Mouse (Mus musculus) MN1 (cell line): ENCODE data around the gene Slc16a14.
"Not testable (repeated sequence)": the region's sequence is repeated elsewhere in the genome, so short reads cannot be mapped to it uniquely, and the experiment has no call there.

ENCODE experiments used
- DNase-seq: peaks from one replicate; pipeline ENCODE4 v3.0.0-alpha.2; 2016; ENCODE audit warnings: low spot score

Gene Slc16a14

DNA sequence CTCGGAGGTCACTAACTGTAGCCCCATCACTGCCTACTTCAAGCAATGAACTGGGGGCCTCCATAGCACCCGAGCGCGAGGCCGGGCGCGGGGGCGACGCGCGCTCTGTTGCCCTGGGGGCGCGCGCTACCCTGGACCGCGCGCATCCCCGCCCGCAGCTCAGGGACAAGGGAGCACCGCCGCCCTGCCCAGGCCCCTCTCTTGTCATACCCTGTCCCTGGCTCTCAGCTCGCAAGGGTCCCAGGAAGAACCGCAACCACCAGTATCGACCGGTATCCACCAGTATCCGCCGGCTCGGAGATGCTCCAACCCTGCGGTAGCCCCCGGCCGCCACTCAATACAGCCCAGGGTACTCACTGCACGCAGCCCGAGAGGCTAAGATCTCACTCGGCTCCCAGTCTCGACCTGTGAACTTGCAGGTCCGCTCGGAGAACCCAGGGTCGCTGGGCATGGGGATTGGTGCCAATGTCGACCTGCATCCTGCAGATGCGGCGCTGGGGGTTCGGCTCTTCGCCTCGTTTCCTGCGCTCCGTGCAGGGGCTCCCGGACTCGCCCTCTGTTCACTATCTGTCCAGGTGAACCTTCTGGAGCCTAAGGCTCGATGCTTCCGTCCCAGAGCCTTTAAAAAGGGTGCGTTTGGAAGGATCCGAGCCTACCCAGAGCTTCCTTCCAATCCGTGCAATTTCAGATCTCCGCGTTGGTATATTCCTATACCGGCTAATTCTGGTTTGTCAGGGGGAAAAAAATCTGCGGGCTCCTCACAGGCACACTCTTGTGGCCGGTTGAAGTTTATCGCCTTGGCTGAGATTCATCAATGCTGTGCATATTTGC is at the start of gene Slc16a14:
TSS of gene Slc16a14 (minus strand) at position 632 of the 831 bp plus-strand sequence.
- peak; percentile 70 for DNase-seq

DNA sequence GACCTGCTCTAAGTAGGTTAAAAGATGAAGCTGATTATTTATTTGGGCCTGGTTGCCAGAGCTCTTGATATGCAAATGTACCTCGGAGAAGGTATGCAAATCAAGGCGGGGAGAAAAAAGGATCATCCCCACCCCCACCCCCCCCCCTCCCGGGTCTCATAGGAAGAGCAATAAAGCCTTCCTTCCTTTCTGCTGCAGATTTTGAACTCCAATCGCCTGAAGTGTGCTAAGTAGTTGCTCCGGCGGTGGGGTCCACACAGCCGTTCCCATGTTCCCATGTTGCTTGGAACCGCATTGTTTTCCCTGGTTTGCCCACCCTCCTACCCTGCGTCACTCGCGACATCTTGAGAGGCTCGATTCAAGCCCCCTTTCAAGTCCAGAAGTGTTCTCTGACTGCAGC is 26.8 kb upstream of the Slc16a14 start:
- not testable (repeated sequence) for DNase-seq

DNA sequence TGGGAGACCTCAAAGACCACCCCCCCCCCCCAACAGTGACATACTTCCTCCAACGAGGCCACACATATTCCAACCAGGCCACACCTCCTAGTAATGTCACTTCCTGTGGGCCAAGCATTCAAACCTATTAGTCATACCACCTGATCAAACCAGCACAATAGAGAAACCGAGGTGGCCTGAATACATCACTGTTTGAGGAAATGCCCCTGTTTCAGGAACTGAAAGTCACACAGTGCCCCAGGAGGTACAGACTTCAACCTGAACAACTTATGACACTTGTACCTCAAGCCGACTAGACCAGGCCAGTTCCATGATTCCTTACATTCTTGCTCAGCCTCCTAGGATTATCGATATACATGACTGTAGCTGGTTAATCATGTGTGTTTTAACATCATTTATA is 22.8 kb upstream of the Slc16a14 start:
- DNase-seq = not testable (repeated sequence)

DNA sequence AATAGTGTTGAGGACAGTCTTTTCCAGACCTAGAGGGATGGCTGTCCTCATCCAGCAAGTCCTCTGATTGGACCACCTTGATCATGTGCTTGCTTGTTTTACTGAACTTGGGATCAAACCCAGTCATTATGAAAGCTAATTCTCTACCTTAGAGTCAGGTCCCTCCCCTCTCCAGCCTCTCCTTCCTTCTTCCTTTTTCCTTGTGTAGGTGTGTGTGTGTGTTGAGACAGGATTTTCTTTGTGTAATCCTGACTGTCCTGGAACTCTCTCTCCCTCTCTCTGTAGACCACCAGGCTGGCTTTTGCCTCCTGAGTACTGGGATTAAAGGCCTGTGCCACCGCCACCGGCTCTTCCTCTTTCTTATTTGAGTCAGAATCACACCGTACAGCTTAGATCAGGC is 21.8 kb upstream of the Slc16a14 start:
- not testable (repeated sequence) for DNase-seq

DNA sequence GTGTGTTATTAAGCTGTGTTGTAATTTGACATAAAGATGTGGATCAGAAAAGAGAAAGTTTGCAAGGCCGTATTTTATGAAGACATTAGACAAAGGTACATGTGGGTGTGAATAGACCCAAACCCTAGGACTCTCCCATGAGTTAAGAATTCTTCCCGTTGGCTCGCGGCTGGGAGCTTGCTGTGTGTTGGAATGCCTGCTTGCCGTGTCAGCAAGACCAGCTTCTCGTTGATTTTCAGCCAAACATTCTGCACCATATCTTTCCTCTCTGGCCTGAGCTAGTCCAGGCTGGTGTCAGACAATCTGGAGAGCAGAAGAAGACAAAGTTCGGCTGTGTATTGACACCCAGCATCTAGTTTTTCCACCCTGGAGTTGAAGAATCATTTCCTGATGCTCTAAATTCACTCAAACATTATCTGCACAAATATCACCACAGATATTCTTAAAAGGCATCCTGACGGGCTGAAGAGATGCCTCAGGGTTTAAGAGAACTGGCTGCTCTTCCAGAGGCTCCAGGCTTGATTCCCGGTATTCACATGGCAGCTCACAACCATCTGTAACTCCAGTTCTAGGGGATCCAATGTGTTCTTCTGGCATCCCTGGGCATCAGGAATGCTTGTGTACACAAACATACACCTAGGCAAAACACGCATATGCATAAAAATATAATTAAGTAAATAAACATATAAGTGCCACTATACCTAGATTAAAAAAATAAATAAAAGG is 17.7 kb upstream of the Slc16a14 start:
- DNase-seq = no peak

DNA sequence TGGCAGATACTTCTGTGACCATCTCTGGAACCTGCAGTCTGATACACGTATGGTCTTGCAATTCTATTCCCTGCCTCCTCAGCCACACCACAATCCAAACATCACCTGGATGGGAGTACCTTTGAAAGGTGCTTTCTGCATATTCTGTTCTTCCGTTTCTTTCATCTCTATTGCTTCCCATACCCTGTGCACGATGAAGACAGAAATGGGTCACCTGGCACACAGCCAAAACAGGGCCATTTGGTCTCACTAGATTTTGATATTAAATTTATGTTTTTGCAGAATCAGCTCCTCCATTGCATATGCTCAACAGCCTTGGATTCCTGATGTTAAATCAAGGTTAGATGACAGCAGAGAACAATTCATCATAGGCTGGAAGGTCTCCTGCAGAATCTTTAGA is 16.6 kb upstream of the Slc16a14 start:
- DNase-seq = no peak

DNA sequence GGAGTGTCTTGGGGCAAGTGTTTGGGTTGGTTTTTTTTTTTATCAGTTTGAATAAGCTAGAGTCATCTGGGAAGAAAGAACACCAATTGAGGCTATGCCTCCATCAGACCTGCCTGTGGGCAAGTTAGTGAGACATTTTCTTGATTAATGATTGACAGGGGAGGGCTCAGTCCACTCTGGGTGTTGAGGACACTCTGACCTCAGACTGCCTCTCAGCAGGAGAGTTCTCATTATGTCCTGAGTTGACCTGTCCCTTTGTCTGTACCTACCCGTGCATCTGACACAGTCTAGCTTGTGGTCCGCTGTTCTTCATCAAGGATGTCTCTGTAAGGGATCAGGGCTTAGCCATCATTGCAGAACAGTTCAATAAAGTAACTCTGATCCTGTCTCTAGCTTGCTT is 12.5 kb upstream of the Slc16a14 start:
- DNase-seq = no peak

DNA sequence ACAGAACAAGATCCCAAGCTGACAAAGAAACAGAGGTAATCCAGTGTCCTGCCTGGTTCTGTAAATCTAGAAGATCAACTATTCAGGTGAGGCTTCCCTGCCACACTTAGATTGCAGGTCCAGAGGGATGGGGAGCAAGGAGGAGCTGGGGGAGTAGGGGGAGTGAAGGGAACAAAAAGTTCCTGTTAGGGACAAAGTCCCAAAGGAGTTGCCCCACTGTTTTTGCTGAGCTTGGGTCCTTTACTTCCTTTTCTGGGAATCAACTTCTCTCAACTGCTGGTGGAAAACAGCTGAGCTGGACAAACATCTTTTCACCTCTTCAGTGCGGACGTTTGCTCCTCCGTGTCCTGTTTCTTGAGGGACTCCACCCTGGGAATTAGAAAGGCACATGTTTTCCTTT is 11.0 kb upstream of the Slc16a14 start:
- no peak for DNase-seq

DNA sequence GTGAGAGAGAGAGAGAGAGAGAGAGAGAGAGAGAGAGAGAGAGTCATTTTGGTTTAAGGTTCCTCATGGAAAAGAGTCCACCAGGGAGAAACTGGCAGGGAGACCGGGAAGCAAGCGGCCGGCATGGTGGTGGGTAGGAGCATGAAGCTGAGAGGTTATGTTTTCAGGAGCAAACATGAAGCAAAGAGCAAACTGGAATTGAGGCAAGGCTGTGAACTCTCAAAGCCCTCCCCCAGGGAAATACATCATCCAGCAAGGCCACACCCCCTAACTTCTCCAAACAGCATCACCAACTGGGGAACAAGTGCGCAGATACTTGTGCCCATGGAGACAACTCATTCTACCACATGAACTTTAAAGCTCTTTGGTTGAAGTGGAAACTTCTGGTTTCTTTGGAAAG is 8.6 kb upstream of the Slc16a14 start:
- no peak for DNase-seq

DNA sequence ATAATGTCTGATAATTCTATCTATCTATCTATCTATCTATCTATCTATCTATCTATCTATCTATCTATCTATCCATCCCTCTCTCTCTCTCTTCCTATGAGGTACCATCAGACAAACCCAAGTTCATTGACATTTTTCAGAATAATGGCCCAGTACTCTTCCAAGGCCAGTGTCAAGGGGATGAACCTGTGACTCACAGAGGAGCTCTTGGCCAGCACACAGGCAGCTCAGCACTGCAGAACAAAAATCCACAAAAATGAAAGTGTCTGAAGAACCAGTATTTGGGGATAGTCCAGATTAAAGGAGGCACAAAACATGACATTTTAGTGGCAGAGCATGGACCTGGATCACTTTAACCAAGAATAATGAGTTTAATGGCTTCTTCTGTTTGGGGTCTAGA is 7.7 kb upstream of the Slc16a14 start:
- no peak for DNase-seq

DNA sequence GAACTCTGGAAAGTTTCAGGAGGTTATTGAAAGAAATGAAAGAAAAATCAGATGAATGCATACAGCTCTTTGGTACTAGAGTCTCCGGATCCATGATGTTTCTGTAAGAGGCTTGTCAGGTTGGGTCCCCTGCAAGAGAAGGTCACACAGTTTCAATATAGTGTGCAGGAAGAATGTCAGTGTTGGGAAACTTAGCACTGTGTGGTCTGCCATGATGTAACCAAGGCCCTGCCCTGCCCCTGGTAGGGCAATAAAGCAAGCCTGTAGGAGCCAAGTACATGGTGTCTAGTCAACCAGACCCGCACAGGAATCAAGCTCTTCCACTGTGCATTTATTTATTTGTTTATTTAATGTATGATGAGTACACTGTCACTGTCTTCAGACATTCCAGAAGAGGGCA is 5.4 kb upstream of the Slc16a14 start:
- DNase-seq = no peak

DNA sequence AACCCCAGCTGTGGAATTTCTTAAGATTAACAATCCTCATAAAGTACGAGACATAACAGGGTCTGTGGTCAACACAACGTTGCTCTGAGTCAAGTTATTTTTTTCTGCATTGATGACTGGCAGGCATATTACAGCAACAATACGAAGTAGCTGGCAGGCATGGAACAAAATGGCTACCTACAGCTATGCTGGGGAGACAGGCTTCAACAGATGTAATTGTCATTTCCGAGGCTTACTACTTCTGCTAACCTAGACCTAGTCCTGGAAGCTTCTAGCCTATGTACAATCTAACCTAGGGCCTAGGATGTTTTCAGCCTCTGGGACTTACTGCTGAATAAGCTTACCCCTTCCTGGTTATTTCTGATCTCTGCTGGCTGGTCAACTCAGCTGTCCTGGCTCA is 4.5 kb upstream of the Slc16a14 start:
- no peak for DNase-seq

DNA sequence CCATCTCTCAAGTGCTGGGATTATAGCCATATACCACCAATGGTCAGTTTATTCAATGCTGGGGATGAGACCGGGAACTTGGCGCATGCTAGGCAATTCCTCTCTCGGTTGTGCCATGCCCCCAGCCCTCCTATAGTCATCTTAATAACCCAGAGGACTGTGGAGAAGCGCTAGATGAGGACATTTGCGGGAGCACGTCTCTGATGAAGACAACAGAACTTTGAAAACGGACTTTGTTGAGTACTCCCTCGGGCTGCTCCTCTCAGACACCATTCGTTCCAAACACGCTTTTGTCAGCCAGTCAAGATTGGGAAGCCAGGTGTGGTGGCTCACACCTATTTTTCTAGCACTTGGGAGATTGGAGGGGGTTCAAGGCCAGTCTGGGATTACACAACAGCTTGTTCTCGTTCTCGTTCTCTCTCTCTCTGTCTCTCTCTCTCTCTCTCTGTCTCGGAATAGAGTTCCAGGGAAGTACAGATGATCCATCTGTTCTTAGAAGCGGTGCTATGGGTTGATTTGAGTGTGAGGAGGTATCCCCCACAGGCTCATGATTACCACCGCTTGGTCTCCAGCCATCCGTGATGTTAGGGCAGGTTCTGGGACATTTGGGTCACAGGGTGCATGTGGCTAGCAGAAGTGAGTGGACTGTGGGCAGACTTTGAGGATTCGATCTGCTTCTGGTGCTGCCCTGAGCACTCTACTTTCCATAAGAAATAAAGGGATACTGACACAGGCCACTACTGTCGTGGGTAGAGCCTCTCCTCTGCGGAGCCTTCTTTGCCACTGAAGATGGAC is 2.0 kb upstream of the Slc16a14 start:
- no peak for DNase-seq

DNA sequence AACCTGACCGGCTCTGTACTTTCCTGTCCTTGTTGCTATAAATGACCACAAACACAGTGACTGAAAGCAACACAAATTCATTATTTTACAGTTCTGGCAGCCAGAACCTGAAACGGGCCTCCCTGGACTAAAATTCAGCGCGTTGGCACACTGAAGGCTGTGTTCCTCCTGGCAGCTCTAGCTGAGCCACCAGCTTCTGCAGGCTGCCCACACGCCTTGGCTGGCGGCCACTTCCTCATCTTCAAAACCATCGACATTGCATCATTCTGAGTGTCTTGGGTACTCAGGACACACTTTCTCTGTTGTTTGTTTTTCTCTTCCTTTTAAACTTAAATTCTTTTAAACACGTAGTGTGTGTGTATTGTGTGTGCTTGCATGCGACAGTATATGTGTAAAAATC is 734 bp upstream of the Slc16a14 start:
- DNase-seq = peak; percentile 59

DNA sequence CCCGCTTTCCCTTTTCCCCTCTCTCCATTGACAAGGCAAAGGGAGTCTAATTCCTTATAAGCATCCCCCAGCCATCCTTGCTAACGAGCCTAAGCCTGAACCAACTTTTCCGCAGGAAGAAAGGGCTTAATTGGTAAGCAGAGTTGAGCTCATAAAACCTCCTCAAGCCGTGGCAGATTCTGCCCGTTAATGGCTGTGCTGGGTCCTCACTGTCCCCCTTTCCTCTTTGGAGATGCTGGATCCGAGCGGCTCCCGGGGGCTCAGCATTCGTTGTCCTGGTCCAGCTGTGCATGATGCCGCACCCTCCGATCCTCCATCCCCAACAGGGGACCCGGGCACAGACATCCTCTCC is 807 bp downstream of the Slc16a14 start:
- peak; percentile 13 for DNase-seq

DNA sequence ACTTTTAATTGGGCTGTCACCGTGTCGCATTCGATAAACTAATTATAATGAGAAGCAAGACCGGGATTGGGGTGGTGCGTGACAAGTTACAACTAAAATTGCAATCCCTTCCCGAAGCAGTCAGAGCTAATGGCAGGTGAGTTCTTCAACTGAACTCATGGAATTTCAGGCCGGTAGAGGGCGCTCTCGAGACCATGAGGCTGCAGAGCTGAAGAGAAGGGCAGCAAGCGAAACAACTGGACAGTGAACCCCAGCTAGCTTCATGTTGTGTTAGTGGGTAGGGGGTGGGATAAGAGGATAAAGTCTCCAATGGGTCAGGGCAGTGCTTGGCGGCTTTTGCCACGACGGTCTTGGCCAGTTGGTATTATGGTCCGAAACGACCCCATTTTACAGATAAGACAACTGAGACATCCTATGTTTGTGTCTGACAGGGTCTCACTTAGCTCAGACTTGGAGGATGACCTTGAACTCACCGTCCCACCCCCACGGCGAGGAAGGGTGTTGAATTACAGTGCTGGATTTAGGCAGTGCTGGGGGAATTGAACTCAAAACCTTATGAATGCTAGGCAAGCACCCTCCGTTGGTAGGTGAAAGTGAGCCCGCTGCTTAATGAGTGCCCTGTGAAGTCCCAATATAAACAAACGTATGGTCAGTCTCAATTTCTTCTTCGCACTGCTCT is 1.3 kb downstream of the Slc16a14 start:
- peak; percentile 44 for DNase-seq

DNA sequence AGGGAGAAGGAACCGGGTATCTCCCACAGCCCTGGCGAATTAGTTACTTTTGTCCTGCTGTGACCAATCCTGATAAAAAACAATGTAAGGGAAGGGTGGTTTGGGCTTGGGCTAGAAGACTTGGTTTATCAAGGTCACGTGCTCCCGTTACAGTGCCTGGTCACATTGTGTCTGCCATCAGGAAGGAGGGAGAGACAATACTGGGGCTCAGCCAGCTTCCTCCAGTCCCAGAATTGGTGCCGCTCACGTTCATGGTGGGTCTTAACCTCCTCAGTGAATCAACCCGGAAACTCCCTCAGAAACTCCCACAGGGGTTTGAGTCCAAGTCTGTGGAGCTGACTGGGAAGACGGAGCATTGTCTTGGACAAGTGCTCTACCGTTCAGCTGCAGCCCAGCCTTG is 9.3 kb downstream of the Slc16a14 start:
- DNase-seq = no peak

DNA sequence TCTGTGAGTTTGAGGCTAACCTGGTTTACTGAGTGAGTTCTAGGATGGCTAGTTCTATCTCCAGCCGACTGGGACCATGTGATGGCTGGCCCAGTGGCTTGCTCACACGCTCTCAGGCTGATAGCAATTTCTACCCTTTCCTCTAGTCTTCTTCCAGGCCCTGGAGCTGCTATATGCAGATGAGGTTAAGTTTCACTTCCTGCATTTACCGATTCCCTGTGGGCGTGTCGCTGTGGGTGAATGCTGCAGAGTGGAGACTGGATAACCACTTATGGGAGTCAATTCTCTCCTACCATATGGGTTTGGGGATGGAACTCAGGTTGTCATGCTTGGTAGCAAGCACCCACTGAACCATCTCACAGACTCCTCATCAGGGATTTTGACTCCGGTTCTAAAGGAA is 10.8 kb downstream of the Slc16a14 start:
- no peak for DNase-seq

DNA sequence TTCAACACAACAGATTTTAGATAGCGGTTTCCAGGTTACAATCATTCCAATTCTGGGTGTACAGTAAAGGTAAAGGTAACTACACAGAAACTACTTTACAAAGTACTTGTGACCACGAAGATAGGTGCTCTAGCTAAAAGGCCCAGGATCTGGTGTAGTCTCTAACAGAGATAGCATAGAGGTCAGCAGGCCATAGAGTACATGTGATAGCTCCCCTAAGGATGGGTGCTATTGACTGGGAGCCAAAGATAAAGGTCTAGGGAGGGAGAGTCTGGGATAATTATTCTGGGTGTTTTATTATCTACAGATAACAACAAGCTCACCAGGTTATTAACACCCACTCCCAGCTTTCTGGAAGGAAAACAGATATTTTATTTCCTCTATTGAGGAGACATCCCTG is 11.5 kb downstream of the Slc16a14 start:
- DNase-seq = no peak

DNA sequence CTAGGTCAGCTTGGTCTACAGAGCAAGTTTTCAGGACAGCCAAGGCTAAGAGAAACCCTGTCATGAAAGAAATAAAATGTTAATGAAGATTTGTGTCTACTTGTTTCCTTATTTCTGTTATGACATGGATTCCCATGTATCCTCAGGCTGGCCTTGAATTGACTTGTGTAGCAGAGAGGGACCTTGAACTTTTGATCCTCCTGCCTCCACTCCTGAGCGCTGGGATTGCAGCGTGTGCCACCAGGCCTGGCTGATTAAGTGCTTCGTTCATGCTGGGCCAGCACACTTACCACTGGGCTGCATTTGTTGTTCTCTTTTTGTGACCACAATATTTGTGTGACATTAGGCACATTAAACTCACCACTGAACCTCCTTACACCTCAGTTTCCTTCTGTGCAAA is 16.1 kb downstream of the Slc16a14 start:
- no peak for DNase-seq

DNA sequence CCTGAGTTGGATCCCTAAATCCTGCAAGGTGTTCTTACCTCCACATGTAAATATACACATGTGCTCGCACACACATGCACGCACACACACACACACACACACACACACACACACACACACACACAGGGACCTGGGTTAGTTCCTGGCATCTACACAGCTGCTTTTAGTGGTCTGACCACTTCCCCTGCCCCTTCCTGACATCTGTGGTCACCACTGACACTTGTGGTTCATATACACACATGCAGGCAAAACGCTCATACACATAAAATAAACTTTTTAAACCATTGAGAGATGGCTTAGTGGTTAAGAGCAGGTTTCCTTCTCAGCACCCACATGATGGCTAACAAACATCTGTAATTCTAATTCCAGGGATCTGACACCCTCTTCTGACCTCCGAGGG is 19.9 kb downstream of the Slc16a14 start:
- no peak for DNase-seq

DNA sequence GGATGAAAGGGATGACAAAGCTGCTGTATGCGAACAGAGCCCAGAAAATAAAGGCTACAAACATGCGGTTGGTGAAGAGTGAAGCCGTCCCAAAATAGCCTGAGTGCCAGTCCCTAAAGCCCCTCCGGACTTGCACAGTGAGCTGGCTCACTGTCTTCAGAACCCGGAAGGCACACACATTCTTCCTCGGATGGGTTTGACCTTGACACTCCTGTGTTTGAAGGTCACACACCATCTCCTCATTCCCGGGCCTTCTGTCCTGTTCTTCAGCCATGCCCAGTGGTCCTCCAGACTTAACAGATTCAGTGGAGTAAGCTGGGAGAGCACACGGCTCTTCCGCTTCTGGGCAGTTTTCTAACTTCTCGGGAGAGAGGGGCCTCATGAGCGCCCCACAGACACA is 22.4 kb downstream of the Slc16a14 start:
- no peak for DNase-seq
